Mouse (Mus musculus): ENCODE data around the gene Hnrnpa3. TPM values are rescaled to one million over a fixed set of nuclear protein-coding genes. Genes with fewer than 3 reads are reported as not detected.

The Hnrnpa3 gene
- polyA plus RNA-seq, 1 experiment from 2014 or later = 127 TPM

DNA sequence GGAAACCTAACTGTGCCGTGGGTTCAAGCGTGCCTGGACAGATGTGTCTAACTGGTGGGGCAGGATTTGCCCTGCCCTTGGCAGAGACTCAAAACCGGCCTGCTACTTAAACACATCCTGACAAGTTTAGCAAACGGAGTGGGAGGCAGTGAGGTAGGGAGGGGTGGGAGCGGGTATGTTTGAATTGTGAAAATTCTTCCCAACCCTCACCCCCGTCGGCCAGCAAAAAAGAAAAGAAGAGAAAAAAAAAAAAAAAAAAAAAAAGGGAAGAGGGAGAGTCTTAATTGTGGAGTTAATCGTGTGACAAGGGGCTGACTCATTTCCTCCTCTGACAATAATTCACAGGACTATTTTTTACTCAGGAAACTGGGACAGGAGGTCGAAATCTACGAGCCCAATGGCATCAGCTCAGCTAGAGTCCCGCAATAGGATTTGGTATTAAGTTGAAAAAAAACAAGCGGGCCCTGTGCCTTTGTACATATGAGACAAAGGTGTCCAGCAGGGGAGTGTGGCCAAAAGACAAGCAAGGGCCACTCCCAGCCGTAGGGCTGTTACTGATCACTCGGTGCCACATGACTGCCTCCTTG lies 46.0 kb upstream of the Hnrnpa3 start:
- no peak overlapping the region for H3K4me3 ChIP-seq (ENCODE audit: low read depth, low read length)
- ATAC-seq (ENCODE audit: low FRiP score, low TSS enrichment) (peak; percentile 65), DNase-seq (ENCODE audit: low spot score) (peak; percentile 84)
- no peaks in the 10 kb centered on the region for H3K9me3 ChIP-seq (ENCODE audit: control insufficient read depth, low read length)
- 12% methylated on average over 14 of the region's 14 CpGs for WGBS
- TF ChIP-seq EP300 (optimal IDR thresholded peaks at IDR 0.05) (peak; percentile 50), CTCF (IDR thresholded peaks at IDR 0.05; ENCODE audit: low read depth) (0 out of 2 replicates have a peak, but pooled peaks have one; percentile 17)
- H3K27ac ChIP-seq (replicated peaks) = peak overlapping the region; percentile 79
- H3K36me3 ChIP-seq (ENCODE audit: control insufficient read depth, insufficient read depth, low read length) = no peaks in the 10 kb centered on the region
- H3K27me3 ChIP-seq (ENCODE audit: control insufficient read depth, insufficient read depth, low read length) = no peaks in the 10 kb centered on the region
- peaks cover 6% of the 10 kb centered on the region for H3K4me1 ChIP-seq (replicated peaks; ENCODE audit: control insufficient read depth, insufficient read depth)
- peak overlapping the region; percentile 36 for H3K4me2 ChIP-seq (replicated peaks; ENCODE audit: low read depth)
- H3K9ac ChIP-seq (ENCODE audit: low read length) = no peak overlapping the region

DNA sequence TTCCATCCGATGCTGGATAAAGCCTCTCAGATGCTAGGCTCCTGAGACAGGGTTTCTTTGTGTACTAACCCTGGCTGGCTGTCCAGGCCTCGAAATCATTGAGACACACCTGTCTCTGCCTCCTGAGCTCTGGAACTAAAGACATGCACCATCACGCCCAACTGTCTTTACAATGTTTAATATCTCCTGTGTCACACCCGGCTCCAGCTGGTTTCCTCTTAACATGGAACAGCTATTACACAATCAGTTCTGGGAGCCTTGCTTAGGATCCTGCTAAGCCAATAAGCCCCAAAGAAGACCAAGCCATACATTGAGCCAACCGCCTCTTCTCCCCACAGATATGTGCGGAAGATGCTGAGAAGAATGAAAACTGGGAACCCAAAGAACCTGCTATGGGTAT lies 44.5 kb upstream of the Hnrnpa3 start:
- TF ChIP-seq CTCF (IDR thresholded peaks at IDR 0.05; ENCODE audit: low read depth) (no peak), EP300 (optimal IDR thresholded peaks at IDR 0.05) (no peak)
- H3K36me3 ChIP-seq (ENCODE audit: control insufficient read depth, insufficient read depth, low read length) = no peaks in the 10 kb centered on the region
- ATAC-seq (ENCODE audit: low FRiP score, low TSS enrichment) (0 out of 2 replicates have a peak, but pooled peaks have one; percentile 20), DNase-seq (ENCODE audit: low spot score) (no peak)
- no peak overlapping the region for H3K4me2 ChIP-seq (replicated peaks; ENCODE audit: low read depth)
- H3K9ac ChIP-seq (ENCODE audit: low read length) = no peak overlapping the region
- H3K9me3 ChIP-seq (ENCODE audit: control insufficient read depth, low read length) = no peaks in the 10 kb centered on the region
- no peak overlapping the region for H3K4me3 ChIP-seq (ENCODE audit: low read depth, low read length)
- WGBS = 51% methylated on average over 6 of the region's 6 CpGs
- no peak overlapping the region for H3K27ac ChIP-seq (replicated peaks)
- no peaks in the 10 kb centered on the region for H3K27me3 ChIP-seq (ENCODE audit: control insufficient read depth, insufficient read depth, low read length)
- peaks cover 6% of the 10 kb centered on the region for H3K4me1 ChIP-seq (replicated peaks; ENCODE audit: control insufficient read depth, insufficient read depth)

DNA sequence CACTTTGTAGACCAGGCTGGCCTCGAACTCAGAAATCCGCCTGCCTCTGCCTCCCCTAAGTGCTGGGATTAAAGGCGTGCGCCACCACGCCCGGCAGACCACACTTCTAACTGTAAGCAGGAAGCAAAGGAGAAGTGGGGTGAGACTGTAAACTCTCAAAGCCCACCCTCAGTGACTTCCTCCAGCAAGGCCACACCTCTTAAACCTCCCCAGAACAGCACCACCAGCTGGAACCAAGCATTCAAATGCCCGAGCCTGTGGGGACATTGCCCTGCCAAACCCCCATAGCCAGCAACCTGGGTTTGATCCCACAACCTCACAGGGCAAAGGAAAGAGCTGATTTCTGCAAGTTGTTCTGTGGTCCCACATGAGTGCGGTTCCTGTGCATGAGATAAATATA lies 42.1 kb upstream of the Hnrnpa3 start:
- DNase-seq (ENCODE audit: low spot score) (no peak), ATAC-seq (ENCODE audit: low FRiP score, low TSS enrichment) (no peak)
- Histone ChIP-seq H3K9me3 (ENCODE audit: control insufficient read depth, low read length) (no peaks in the 10 kb centered on the region), H3K27ac (replicated peaks) (no peak overlapping the region), H3K9ac (ENCODE audit: low read length) (no peak overlapping the region), H3K4me1 (replicated peaks; ENCODE audit: control insufficient read depth, insufficient read depth) (peaks cover 6% of the 10 kb centered on the region), H3K4me2 (replicated peaks; ENCODE audit: low read depth) (no peak overlapping the region), H3K36me3 (ENCODE audit: control insufficient read depth, insufficient read depth, low read length) (no peaks in the 10 kb centered on the region), H3K4me3 (ENCODE audit: low read depth, low read length) (no peak overlapping the region), H3K27me3 (ENCODE audit: control insufficient read depth, insufficient read depth, low read length) (no peaks in the 10 kb centered on the region)
- WGBS = 94% methylated on average over 7 of the region's 8 CpGs
- TF ChIP-seq EP300 (optimal IDR thresholded peaks at IDR 0.05) (no peak), CTCF (IDR thresholded peaks at IDR 0.05; ENCODE audit: low read depth) (no peak)

DNA sequence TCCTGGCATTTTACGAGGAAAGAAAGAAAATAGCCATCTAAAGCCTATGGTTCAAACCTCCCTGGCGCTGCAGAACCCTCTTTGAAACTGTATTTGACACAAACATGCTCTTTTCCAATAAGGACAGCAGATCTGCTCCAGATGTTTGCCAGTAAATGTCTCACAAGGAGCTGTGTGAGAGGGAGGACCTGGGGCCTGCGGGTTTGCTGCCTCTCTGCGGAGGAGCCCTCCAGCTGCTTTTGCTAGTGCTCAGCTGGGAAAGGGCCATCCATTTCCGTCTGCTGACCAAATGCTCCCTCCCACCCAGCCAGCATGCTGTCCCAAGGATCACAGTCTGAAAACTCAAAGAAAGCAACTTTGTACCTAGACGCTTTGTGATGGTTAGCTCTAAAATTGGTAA lies 40.3 kb upstream of the Hnrnpa3 start:
- H3K4me3 ChIP-seq (ENCODE audit: low read depth, low read length) = no peak overlapping the region
- H3K27me3 ChIP-seq (ENCODE audit: control insufficient read depth, insufficient read depth, low read length) = no peaks in the 10 kb centered on the region
- no peak overlapping the region for H3K9ac ChIP-seq (ENCODE audit: low read length)
- H3K9me3 ChIP-seq (ENCODE audit: control insufficient read depth, low read length) = no peaks in the 10 kb centered on the region
- H3K27ac ChIP-seq (replicated peaks) = peak overlapping the region; percentile 56; the same call in 1 of the 2 replicates
- 0 out of 2 replicates have a peak, but pooled peaks have one; percentile 5 for TF ChIP-seq CTCF (IDR thresholded peaks at IDR 0.05; ENCODE audit: low read depth)
- TF ChIP-seq EP300 (optimal IDR thresholded peaks at IDR 0.05) = no peak
- ATAC-seq (ENCODE audit: low FRiP score, low TSS enrichment) (peak; percentile 50; the same call in 1 of the 2 replicates), DNase-seq (ENCODE audit: low spot score) (no peak)
- no peak overlapping the region for H3K4me2 ChIP-seq (replicated peaks; ENCODE audit: low read depth)
- no peaks in the 10 kb centered on the region for H3K36me3 ChIP-seq (ENCODE audit: control insufficient read depth, insufficient read depth, low read length)
- WGBS = 34% methylated on average over 6 of the region's 6 CpGs
- H3K4me1 ChIP-seq (replicated peaks; ENCODE audit: control insufficient read depth, insufficient read depth) = no peaks in the 10 kb centered on the region; the same call in 1 of the 2 replicates

DNA sequence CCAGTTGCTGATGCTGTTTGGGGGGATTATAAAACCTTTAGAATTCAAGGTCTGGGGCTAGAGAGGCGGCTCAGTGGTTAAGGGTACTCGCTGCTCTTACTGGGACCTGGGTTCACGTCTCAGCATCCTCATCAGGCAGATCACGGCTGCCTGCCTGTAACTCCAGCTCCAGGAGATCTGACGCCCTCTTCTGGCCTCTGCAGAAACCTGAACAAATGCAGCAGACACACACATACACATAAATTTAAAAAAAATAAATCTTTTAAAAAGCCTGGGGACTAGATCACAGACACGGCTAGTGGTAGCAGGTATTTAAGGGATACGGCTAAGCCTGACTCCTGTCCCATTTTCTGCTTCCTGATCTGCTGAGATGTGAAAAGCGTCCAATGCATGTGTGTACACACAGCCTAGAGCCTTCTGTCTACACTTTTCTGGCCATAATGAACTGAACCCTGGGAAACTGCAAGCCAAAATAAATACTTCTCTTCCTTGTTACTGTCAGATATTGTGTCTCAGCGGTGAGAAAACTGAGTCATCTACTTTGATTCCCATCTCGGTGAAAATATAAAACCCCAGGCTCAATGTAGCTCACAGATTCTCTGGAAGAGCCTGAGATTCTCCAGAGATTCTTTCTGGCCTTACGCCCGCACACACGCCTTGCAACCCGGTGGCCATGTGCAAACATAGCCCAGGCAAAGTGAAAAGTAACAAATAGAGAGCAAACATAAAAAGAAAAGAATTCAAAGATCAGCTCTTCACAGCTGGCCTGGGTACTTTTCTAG lies 37.0 kb upstream of the Hnrnpa3 start:
- Histone ChIP-seq H3K4me2 (replicated peaks; ENCODE audit: low read depth) (no peak overlapping the region), H3K27me3 (ENCODE audit: control insufficient read depth, insufficient read depth, low read length) (no peaks in the 10 kb centered on the region), H3K4me3 (ENCODE audit: low read depth, low read length) (no peak overlapping the region), H3K9ac (ENCODE audit: low read length) (no peak overlapping the region), H3K36me3 (ENCODE audit: control insufficient read depth, insufficient read depth, low read length) (no peaks in the 10 kb centered on the region), H3K27ac (replicated peaks) (peak overlapping the region; percentile 65), H3K9me3 (ENCODE audit: control insufficient read depth, low read length) (no peaks in the 10 kb centered on the region), H3K4me1 (replicated peaks; ENCODE audit: control insufficient read depth, insufficient read depth) (no peaks in the 10 kb centered on the region; the same call in 1 of the 2 replicates)
- peak; percentile 66; the same call in 1 of the 2 replicates for ATAC-seq (ENCODE audit: low FRiP score, low TSS enrichment)
- peak; percentile 33 for DNase-seq (ENCODE audit: low spot score)
- TF ChIP-seq CTCF (IDR thresholded peaks at IDR 0.05; ENCODE audit: low read depth) (peak; percentile 38), EP300 (optimal IDR thresholded peaks at IDR 0.05) (no peak)
- 52% methylated on average over 14 of the region's 14 CpGs for WGBS

DNA sequence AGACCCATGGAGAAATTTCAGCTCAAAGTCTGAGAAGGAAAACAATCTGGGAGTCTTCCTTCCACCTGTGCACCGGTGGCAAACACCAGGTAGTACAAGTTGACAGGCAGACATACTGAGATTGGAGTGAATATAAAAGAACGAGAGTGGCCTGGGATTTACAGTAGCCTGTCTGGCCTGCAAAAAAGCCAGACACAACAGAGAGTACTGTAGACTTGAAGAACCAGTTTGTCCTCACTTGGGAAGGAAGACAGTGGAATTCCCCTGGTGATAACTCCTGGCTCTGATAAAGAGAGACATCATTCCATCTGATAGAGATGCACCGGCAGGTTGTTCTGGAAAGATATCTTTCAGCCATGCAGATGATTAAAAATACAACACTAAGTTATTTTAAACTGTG lies 34.0 kb upstream of the Hnrnpa3 start:
- Histone ChIP-seq H3K4me1 (replicated peaks; ENCODE audit: control insufficient read depth, insufficient read depth) (no peaks in the 10 kb centered on the region; the same call in 1 of the 2 replicates), H3K27ac (replicated peaks) (no peak overlapping the region), H3K9ac (ENCODE audit: low read length) (no peak overlapping the region), H3K9me3 (ENCODE audit: control insufficient read depth, low read length) (no peaks in the 10 kb centered on the region), H3K4me2 (replicated peaks; ENCODE audit: low read depth) (no peak overlapping the region), H3K4me3 (ENCODE audit: low read depth, low read length) (no peak overlapping the region), H3K27me3 (ENCODE audit: control insufficient read depth, insufficient read depth, low read length) (no peaks in the 10 kb centered on the region), H3K36me3 (ENCODE audit: control insufficient read depth, insufficient read depth, low read length) (no peaks in the 10 kb centered on the region)
- DNase-seq (ENCODE audit: low spot score) (no peak), ATAC-seq (ENCODE audit: low FRiP score, low TSS enrichment) (no peak)
- 50% methylated on average over 3 of the region's 3 CpGs for WGBS
- TF ChIP-seq EP300 (optimal IDR thresholded peaks at IDR 0.05) (no peak), CTCF (IDR thresholded peaks at IDR 0.05; ENCODE audit: low read depth) (no peak)

Data from stomach, postnatal 0 days (tissue).